30 mouse cellular contexts compared by ENCODE assay signal in genomic region chr17:83886395-83886794, GRCm38 (mm10). TPM values are rescaled to one million over a fixed set of nuclear protein-coding genes. Genes with fewer than 3 reads are reported as not detected.
DNase-seq lines count a peak whose midpoint lies in the region; ATAC-seq and TF ChIP-seq lines count a peak whose summit lies in the region.
"Had no signal": no experiment of that assay in that cellular context is flagged by ENCODE, and none has a peak within 500 bp of the region (broad histone marks: within the 10 kb centered on the region; RNA-seq: fewer than 3 reads in every experiment).

No protein-coding gene starts in this region.

- no peak for TF ChIP-seq POLR2A in embryonic fibroblast, embryonic 13.5 days (IDR thresholded peaks at IDR 0.05; ENCODE audit: low read depth, low read length)

- no peaks in the 10 kb centered on the region for H3K36me3 ChIP-seq in stomach, embryonic 16.5 days (ENCODE audit: control insufficient read depth, insufficient read depth, low read length)
- H3K36me3 ChIP-seq: embryonic facial prominence, embryonic 13.5 days; G1E; hindbrain, embryonic 10.5 days; hindbrain, embryonic 13.5 days had no signal

- H3K27me3 ChIP-seq in stomach, embryonic 16.5 days (ENCODE audit: control insufficient read depth, insufficient read depth, low read length) = no peaks in the 10 kb centered on the region
- H3K27me3 ChIP-seq: CH12.LX; embryonic facial prominence, embryonic 13.5 days; hindbrain, embryonic 13.5 days had no signal

- H3K27ac ChIP-seq in gastrocnemius, adult 2 months = peak overlapping the region; percentile 43; the same call in 1 of the 2 replicates
- H3K27ac ChIP-seq in embryonic fibroblast, embryonic 13.5 days (ENCODE audit: insufficient read depth, low read length) = peak overlapping the region; percentile 100
- peak overlapping the region; percentile 41; the same call in 1 of the 2 replicates for H3K27ac ChIP-seq in stomach, embryonic 16.5 days (ENCODE audit: low read length)
- H3K27ac ChIP-seq: heart, adult 2 months; hindbrain, embryonic 10.5 days; hindbrain, embryonic 13.5 days had no signal

- DNase-seq in gastrocnemius, adult 2 months = no peak
- DNase-seq in gastrocnemius, adult 8-10 months (ENCODE audit: low spot score in 2 of 2) = no peak
- DNase-seq in heart, postnatal 36 days = no peak
- no peak for DNase-seq in ovary, adult 18-20 months (ENCODE audit: low spot score)
- DNase-seq in left cerebral cortex, postnatal 4 days = no peak
- DNase-seq: adrenal gland, adult 2 months; adrenal gland, postnatal 36 days; B cell, adult 2 months; cerebellum, adult 11 months; cerebellum, adult 2 months; cerebellum, adult 9-11 months; cerebellum, postnatal 25 days; forebrain, postnatal 0 days; gastrocnemius, postnatal 10 days; gastrocnemius, postnatal 36 days; heart, adult 2 months had no signal

- no peak overlapping the region for H3K4me2 ChIP-seq in stomach, embryonic 16.5 days (ENCODE audit: low read depth, low read length)
- H3K4me2 ChIP-seq: embryonic facial prominence, embryonic 13.5 days; heart, embryonic 11.5 days; hindbrain, embryonic 13.5 days had no signal

- intact Hi-C loops in gastrocnemius, adult 2 months (cut with DNase I) = no loop called here
- intact Hi-C loops in heart, postnatal 36 days (cut with DNase I) = no loop called here
- intact Hi-C loops in left cerebral cortex, postnatal 4 days (cut with DNase I) = no loop called here

- H3K4me3 ChIP-seq in gastrocnemius, adult 2 months = no peak overlapping the region
- H3K4me3 ChIP-seq in embryonic fibroblast, embryonic 13.5 days (ENCODE audit: insufficient read depth, low read length) = no peak overlapping the region
- H3K4me3 ChIP-seq in stomach, embryonic 16.5 days (replicated peaks; ENCODE audit: low read length) = no peak overlapping the region
- H3K4me3 ChIP-seq: embryonic facial prominence, embryonic 13.5 days; heart, adult 2 months; hindbrain, embryonic 10.5 days; hindbrain, embryonic 13.5 days had no signal

- H3K4me1 ChIP-seq in embryonic fibroblast, embryonic 13.5 days (ENCODE audit: control insufficient read depth, insufficient read depth, low read length) = peaks cover 10% of the 10 kb centered on the region
- H3K4me1 ChIP-seq in stomach, embryonic 16.5 days (ENCODE audit: control insufficient read depth, insufficient read depth, low read length) = peaks cover 20% of the 10 kb centered on the region

- TF ChIP-seq CTCF in gastrocnemius, adult 2 months (IDR thresholded peaks at IDR 0.05) = no peak
- TF ChIP-seq CTCF in embryonic fibroblast, embryonic 13.5 days (IDR thresholded peaks at IDR 0.05; ENCODE audit: borderline replicate concordance, insufficient read depth, low read length) = no peak

- ATAC-seq in stomach, embryonic 16.5 days (ENCODE audit: insufficient read depth, low FRiP score) = no peak
- ATAC-seq: forebrain, embryonic 14.5 days; forebrain, postnatal 0 days; hindbrain, embryonic 16.5 days; inflammation-experienced regulatory T-cells, adult 6 months; intestine, embryonic 16.5 days had no signal

- no peaks in the 10 kb centered on the region for H3K9me3 ChIP-seq in stomach, embryonic 16.5 days (replicated peaks; ENCODE audit: control insufficient read depth, low read length)
- H3K9me3 ChIP-seq: embryonic facial prominence, embryonic 13.5 days; G1E; hindbrain, embryonic 10.5 days; hindbrain, embryonic 13.5 days had no signal

- 76% methylated on average over 3 of the region's 3 CpGs for WGBS in stomach, embryonic 16.5 days

- no peak overlapping the region for H3K9ac ChIP-seq in stomach, embryonic 16.5 days (ENCODE audit: low read length)
- H3K9ac ChIP-seq: embryonic facial prominence, embryonic 13.5 days; forebrain, postnatal 0 days; hindbrain, embryonic 13.5 days had no signal

RNA-seq across cellular contexts. Expression of gene Haao, which starts 38.6 kb away (rescaled TPM):
- not detected for total RNA-seq in gastrocnemius, adult 2 months (2021)
- under 1 TPM in 1 of 4 experiments, not detected in 3; 0.40 TPM for total RNA-seq in gastrocnemius, adult 8-10 months (2022)
- polyA plus RNA-seq in embryonic fibroblast, embryonic 13.5 days (2011; ENCODE audit: insufficient read length, low read depth, missing spikeins) = not detected in 2 replicates
- 4.0 and 4.1 TPM in 2 replicates for polyA plus RNA-seq in stomach, embryonic 16.5 days (2015; fragmentation: Nextera tagmentation; extraction: Ambion mirVana)
- under 1 TPM; 0.27 to 0.53 TPM for total RNA-seq in heart, postnatal 36 days (2021)
- under 1 TPM in 1 of 2 experiments, not detected in 1; 0.20 TPM for total RNA-seq in left cerebral cortex, postnatal 4 days (2021)
- total RNA-seq: forebrain, postnatal 0 days; gastrocnemius, postnatal 36 days had no signal
- polyA plus RNA-seq: forebrain, embryonic 11.5 days; forebrain, postnatal 0 days; heart, embryonic 14.5 days had no signal

Comparison
In these comparisons a context has a peak if more than half of its experiments do, and no peak if none do; other contexts are left out.
1. H3K27ac ChIP-seq: peak in every context shown above with its lines; median percentile 100 in embryonic fibroblast, embryonic 13.5 days; 43 in gastrocnemius, adult 2 months; 41 in stomach, embryonic 16.5 days.